Mouse (Mus musculus): ENCODE data around the gene Anapc16.

- TF ChIP-seq CTCF (IDR thresholded peaks at IDR 0.05; ENCODE audit: insufficient read depth, low read length) = no peak
- TF ChIP-seq POLR2A (IDR thresholded peaks at IDR 0.05; ENCODE audit: borderline replicate concordance, extremely low read depth, low read depth, low read length) = peak; percentile 100
Measured at GRCm38 (mm10) chr10:59951211-59952151, 51.5 kb downstream of the Anapc16 start, which contains the start of gene Ddit4.

All from lung, adult 2 months (tissue).